Mouse (Mus musculus) splenic B cell, adult 2 months (primary cell): ENCODE results near the gene Stam2.
A peak's percentile ranks its signal among the peaks of the same experiment; 100 is the strongest.

Source experiments
- DNase-seq: peaks from one replicate; pipeline ENCODE4 v3.0.0-alpha.2; 2011; ENCODE audit warnings: low read depth, low spot score
- H3K27me3 ChIP-seq: 2 replicates; pipeline ENCODE4 v1.6.1; 2012; ENCODE audit warnings: mild to moderate bottlenecking, low read length, moderate library complexity, mixed read lengths; ENCODE audit not compliant: control insufficient read depth, poor library complexity, insufficient read depth, severe bottlenecking
- H3K36me3 ChIP-seq: 2 replicates; pipeline ENCODE4 v1.6.1; 2012; ENCODE audit warnings: mild to moderate bottlenecking, low read length, moderate library complexity, mixed read lengths; ENCODE audit not compliant: control insufficient read depth, poor library complexity, insufficient read depth, severe bottlenecking

Stam2 gene

GRCm38 (mm10) chr2:52744099-52744498 lies 2.0 kb upstream of the Stam2 start:
- DNase-seq: peak; percentile 25
- Histone ChIP-seq H3K27me3 (no peaks in the 10 kb centered on the region), H3K36me3 (no peaks in the 10 kb centered on the region)

GRCm38 (mm10) chr2:52741681-52742255 lies 313 bp downstream of the Stam2 start:
- no peaks in the 10 kb centered on the region for H3K36me3 ChIP-seq
- H3K27me3 ChIP-seq: no peaks in the 10 kb centered on the region
- no peak for DNase-seq

- H3K36me3 ChIP-seq: no peaks in the 10 kb centered on the region
- no peaks in the 10 kb centered on the region for H3K27me3 ChIP-seq
- DNase-seq: no peak
These were observed 1.5 kb downstream of the Stam2 start for GRCm38 (mm10) chr2:52740596-52740995.

- DNase-seq: no peak
- Histone ChIP-seq H3K36me3 (no peaks in the 10 kb centered on the region), H3K27me3 (no peaks in the 10 kb centered on the region)
These were observed 7.6 kb downstream of the Stam2 start for GRCm38 (mm10) chr2:52734504-52734903.

GRCm38 (mm10) chr2:52733659-52734058 lies 8.4 kb downstream of the Stam2 start:
- H3K36me3 ChIP-seq: no peaks in the 10 kb centered on the region
- DNase-seq: no peak
- H3K27me3 ChIP-seq: no peaks in the 10 kb centered on the region

- H3K36me3 ChIP-seq: no peaks in the 10 kb centered on the region
- no peaks in the 10 kb centered on the region for H3K27me3 ChIP-seq
- DNase-seq: no peak
These were observed 9.5 kb downstream of the Stam2 start for GRCm38 (mm10) chr2:52732611-52733010.

GRCm38 (mm10) chr2:52732001-52732400 lies 10.1 kb downstream of the Stam2 start:
- Histone ChIP-seq H3K27me3 (no peaks in the 10 kb centered on the region), H3K36me3 (no peaks in the 10 kb centered on the region)
- peak; percentile 59 for DNase-seq

- no peaks in the 10 kb centered on the region for H3K36me3 ChIP-seq
- H3K27me3 ChIP-seq: no peaks in the 10 kb centered on the region
- no peak for DNase-seq
These were observed 11.2 kb downstream of the Stam2 start for GRCm38 (mm10) chr2:52730891-52731290.

GRCm38 (mm10) chr2:52720231-52721025 lies 21.7 kb downstream of the Stam2 start:
- Histone ChIP-seq H3K36me3 (0 out of 2 replicates have a peak, but pooled peaks cover 2% of the 10 kb centered on the region), H3K27me3 (no peaks in the 10 kb centered on the region)
- DNase-seq: no peak

- DNase-seq: no peak
- H3K27me3 ChIP-seq: no peaks in the 10 kb centered on the region
- peaks cover 12% of the 10 kb centered on the region for H3K36me3 ChIP-seq
These were observed 25.0 kb downstream of the Stam2 start for GRCm38 (mm10) chr2:52717076-52717475.

GRCm38 (mm10) chr2:52715538-52715937 lies 26.5 kb downstream of the Stam2 start:
- H3K36me3 ChIP-seq: peaks cover 13% of the 10 kb centered on the region
- DNase-seq: no peak

GRCm38 (mm10) chr2:52714111-52714510 lies 28.0 kb downstream of the Stam2 start:
- no peak for DNase-seq
- H3K36me3 ChIP-seq: peaks cover 13% of the 10 kb centered on the region
- no peaks in the 10 kb centered on the region for H3K27me3 ChIP-seq

More at GRCm38 (mm10) chr2:52715538-52715937, 26.5 kb downstream of the Stam2 start:
- no peaks in the 10 kb centered on the region for H3K27me3 ChIP-seq

GRCm38 (mm10) chr2:52710804-52711203 lies 31.3 kb downstream of the Stam2 start:
- peaks cover 21% of the 10 kb centered on the region for H3K36me3 ChIP-seq
- H3K27me3 ChIP-seq: no peaks in the 10 kb centered on the region
- no peak for DNase-seq

- Histone ChIP-seq H3K36me3 (peaks cover 19% of the 10 kb centered on the region), H3K27me3 (no peaks in the 10 kb centered on the region)
- no peak for DNase-seq
These were observed 32.7 kb downstream of the Stam2 start for GRCm38 (mm10) chr2:52709417-52709816.

- H3K27me3 ChIP-seq: no peaks in the 10 kb centered on the region
- H3K36me3 ChIP-seq: peaks cover 7% of the 10 kb centered on the region; the same call in 1 of the 2 replicates
- DNase-seq: no peak
These were observed 40.6 kb downstream of the Stam2 start for GRCm38 (mm10) chr2:52701368-52702036.
